Mouse (Mus musculus): ENCODE measurements around the gene Mrpl49. TPM values are rescaled to one million over a fixed set of nuclear protein-coding genes. Genes with fewer than 3 reads are reported as not detected.

Gene Mrpl49
- polyA plus RNA-seq, 1 experiment from 2014 or later: 58.5 TPM

DNA sequence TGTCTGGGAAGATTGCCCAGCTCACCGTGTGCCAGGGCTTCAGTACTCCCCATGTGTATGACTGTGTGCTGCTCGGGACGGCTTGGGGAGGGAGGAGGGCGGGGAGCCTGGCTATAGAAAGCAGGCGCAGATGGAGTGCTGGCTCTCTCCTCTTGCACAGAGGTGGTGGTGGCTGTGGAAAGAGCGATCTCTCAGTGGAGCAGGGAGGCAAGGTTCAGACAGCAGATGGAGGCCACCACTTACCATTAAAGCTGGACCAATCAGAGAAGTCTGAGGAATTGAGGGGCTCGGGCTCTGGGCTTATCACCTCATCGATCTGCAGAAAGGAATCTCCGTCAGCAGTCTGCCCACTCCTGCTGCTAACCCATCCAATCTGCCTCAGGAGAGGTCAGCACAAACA is 24.6 kb upstream of the Mrpl49 start, which contains the start of gene Gm28374:
Gene Gm28374, minus strand, starts transcription at position 101 of the 400 bp plus-strand sequence.
- Histone ChIP-seq H3K4me2 (no peak within 1 kb of the TSS), H3K9me3 (replicated peaks) (no peaks in the 10 kb centered on the region), H3K4me1 (replicated peaks) (peaks cover 17% of the 10 kb centered on the region), H3K4me3 (no peak within 1 kb of the TSS), H3K36me3 (peaks cover 32% of the 10 kb centered on the region), H3K9ac (no peak within 1 kb of the TSS), H3K27ac (ENCODE audit: poor library complexity, severe bottlenecking) (no peak within 1 kb of the TSS), H3K27me3 (replicated peaks) (no peaks in the 10 kb centered on the region)
- 83% methylated on average over 9 of the region's 9 CpGs for WGBS
- ATAC-seq (ENCODE audit: insufficient number of reproducible peaks, low FRiP score): no peak

DNA sequence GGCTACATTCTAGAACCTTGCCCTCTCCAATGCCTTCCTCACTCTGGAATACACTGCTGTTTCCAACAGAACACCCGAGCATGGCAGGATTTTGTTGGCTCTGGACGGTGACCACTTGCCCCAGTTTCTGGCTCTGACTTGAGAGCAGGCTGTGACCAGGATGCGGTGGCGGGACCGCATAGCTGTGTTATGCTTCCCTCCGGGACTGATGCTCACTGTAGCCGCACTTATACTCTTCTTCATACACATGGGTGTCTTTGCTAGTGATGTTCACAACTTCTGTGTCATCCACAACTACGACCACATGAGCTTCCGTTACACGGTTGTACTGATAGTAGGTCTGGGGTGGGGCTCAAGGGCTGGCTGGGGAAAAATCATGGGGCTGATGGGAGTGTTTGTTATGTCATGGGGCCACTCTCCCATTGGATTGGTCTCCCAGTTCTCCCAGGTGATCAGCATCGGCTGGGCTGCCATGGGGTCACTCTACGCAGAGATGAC is 22.4 kb upstream of the Mrpl49 start, which contains the start of gene Tmem262:
Gene Tmem262, plus strand, starts transcription at position 51 of the 498 bp plus-strand sequence.
- Histone ChIP-seq H3K36me3 (peaks cover 39% of the 10 kb centered on the region), H3K4me3 (no peak within 1 kb of the TSS), H3K4me1 (replicated peaks) (peaks cover 20% of the 10 kb centered on the region), H3K9me3 (replicated peaks) (no peaks in the 10 kb centered on the region), H3K27me3 (replicated peaks) (no peaks in the 10 kb centered on the region), H3K27ac (ENCODE audit: poor library complexity, severe bottlenecking) (no peak within 1 kb of the TSS), H3K9ac (no peak within 1 kb of the TSS), H3K4me2 (no peak within 1 kb of the TSS)
- no peak for ATAC-seq (ENCODE audit: insufficient number of reproducible peaks, low FRiP score)
- WGBS: 92% methylated on average over 12 of the region's 12 CpGs

DNA sequence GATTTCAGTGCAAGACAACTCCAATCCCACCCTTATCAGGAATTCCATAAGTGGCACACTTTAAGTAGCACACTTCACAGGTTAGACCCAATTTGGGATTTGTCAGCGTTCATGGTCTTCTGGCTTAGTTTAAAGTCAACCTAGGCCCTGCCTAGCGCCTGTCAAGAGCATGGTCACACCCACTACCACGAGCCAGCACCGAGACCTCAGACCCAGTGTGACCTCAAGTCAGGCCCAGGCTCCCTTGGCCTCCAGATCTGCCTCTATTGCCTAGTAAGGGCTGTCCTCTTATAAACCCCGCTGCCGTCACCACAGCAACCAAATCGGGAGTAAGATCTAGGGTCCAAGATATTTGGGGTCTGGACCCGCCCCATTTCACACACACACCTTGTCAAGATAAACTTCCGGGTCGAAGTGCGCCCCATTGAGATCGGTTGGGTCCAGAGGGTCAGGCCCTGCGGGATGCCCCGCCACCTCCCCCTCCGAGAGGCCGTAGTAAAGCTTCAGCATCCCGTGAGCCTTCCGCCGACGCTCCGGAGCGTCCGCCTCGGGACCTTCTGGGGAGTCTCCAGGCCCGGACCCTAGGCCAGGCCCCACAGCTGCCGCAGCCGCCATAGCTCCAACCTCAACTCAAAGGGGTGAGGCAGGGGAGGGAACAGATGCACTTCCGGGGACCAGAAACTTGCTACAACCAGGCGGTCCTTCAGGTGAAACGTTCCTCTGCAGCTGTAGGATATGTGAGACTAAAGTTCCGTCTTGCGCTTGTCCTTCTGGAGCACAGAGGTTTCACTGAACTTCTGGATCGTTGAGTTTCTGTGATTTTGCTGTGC is 19.2 kb upstream of the Mrpl49 start, which contains the start of gene Vps51:
Gene Vps51, minus strand, starts transcription at position 668 of the 830 bp plus-strand sequence.
- Histone ChIP-seq H3K27ac (ENCODE audit: poor library complexity, severe bottlenecking) (peak within 1 kb of the TSS; percentile 67), H3K9ac (peak within 1 kb of the TSS; percentile 79), H3K27me3 (replicated peaks) (no peaks in the 10 kb centered on the region), H3K36me3 (peaks cover 54% of the 10 kb centered on the region), H3K9me3 (replicated peaks) (no peaks in the 10 kb centered on the region), H3K4me3 (peak within 1 kb of the TSS; percentile 79), H3K4me1 (replicated peaks) (peaks cover 8% of the 10 kb centered on the region), H3K4me2 (peak within 1 kb of the TSS; percentile 85)
- ATAC-seq (ENCODE audit: insufficient number of reproducible peaks, low FRiP score): peak; percentile 79
- WGBS: 1% methylated on average over 33 of the region's 33 CpGs

DNA sequence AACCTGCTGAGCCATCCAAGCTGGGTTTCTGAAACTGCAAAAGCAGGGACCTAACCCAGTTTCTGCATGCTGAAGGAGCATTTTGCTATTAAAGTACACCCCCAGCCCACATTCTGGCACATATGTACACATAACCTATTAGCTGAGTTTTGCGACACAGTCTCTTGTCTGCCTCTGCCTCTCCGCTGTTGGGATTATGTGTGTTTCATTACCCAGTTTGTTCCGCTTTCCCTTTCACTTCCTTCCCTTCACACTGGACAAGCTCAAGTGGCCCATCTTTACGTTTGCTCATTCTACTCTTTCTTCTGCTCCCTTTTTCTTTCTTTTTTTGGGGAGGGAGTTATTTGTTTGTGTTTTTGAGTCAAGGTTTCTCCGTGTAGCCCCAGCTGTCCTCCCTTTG is 16.3 kb upstream of the Mrpl49 start:
- Histone ChIP-seq H3K4me2 (no peak overlapping the region), H3K36me3 (peaks cover 61% of the 10 kb centered on the region), H3K4me3 (no peak overlapping the region), H3K9ac (no peak overlapping the region), H3K27me3 (replicated peaks) (no peaks in the 10 kb centered on the region), H3K9me3 (replicated peaks) (no peaks in the 10 kb centered on the region), H3K4me1 (replicated peaks) (peaks cover 8% of the 10 kb centered on the region), H3K27ac (ENCODE audit: poor library complexity, severe bottlenecking) (no peak overlapping the region)
- no peak for ATAC-seq (ENCODE audit: insufficient number of reproducible peaks, low FRiP score)
- 87% methylated on average over 5 of the region's 5 CpGs for WGBS

DNA sequence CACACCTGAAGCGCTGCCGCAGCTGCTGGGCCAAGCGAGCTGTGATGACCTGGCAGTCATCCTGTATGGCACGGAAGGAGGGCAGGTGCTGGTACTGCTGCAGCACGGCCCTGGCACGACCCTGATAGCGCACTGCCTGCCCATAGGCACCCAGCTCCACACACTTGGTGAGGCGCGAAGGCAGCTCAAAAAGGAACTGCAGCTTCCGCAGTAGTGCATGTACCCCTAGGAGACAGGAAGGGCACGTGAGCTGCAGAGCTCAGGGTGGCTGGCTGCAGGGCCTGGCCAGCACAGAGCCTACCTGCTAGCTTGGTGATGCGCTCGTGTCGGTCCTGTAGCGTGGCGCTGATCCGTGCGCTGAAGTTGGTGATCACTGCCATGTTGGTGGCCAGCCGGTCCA is 13.7 kb upstream of the Mrpl49 start:
- Histone ChIP-seq H3K36me3 (peaks cover 66% of the 10 kb centered on the region), H3K27me3 (replicated peaks) (no peaks in the 10 kb centered on the region)

DNA sequence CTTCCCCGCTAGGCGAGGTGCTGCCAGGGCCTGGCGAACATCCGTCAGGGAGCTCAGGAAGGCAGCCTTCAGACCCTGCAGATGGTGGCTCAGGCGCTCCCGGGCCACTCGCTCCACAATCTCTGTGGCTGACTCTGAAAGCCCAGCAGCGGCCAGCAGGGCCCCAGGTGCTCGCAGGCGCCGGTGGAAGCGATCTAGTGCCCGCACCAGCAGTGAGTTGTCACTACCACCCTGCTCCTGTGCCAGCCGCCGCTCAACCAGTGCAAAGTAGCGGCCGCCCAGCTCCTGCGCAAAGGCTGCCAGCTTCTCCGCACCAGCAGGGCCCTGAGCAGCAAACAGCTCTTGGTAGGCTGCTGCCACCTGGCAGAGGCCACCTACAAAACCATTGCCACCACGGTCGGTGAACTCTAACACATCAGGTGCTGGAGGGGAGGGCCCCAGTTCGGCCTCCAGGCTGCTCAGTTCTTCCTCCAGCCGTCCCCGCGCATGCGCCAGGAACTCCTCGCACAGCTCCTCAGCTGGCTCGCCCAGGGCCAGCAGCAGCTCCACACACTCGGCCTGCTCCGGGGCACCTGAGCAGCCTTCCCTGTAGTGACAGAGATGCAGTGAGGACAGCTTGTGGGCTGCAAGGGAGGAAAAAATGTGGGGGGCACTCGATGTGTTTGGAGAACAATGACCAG is 13.1 kb upstream of the Mrpl49 start:
- H3K4me3 ChIP-seq: no peak overlapping the region
- 85% methylated on average over 31 of the region's 31 CpGs for WGBS
- no peaks in the 10 kb centered on the region for H3K9me3 ChIP-seq (replicated peaks)
- peaks cover 20% of the 10 kb centered on the region for H3K4me1 ChIP-seq (replicated peaks)
- ATAC-seq (ENCODE audit: insufficient number of reproducible peaks, low FRiP score): no peak
- no peak overlapping the region for H3K27ac ChIP-seq (ENCODE audit: poor library complexity, severe bottlenecking)
- peaks cover 62% of the 10 kb centered on the region for H3K36me3 ChIP-seq
- no peaks in the 10 kb centered on the region for H3K27me3 ChIP-seq (replicated peaks)
- H3K9ac ChIP-seq: no peak overlapping the region
- H3K4me2 ChIP-seq: no peak overlapping the region

More for the DNA sequence above, 13.7 kb upstream of the Mrpl49 start:
- H3K27ac ChIP-seq (ENCODE audit: poor library complexity, severe bottlenecking): no peak overlapping the region
- no peak overlapping the region for H3K4me2 ChIP-seq
- no peak overlapping the region for H3K4me3 ChIP-seq
- 87% methylated on average over 19 of the region's 19 CpGs for WGBS
- no peak for ATAC-seq (ENCODE audit: insufficient number of reproducible peaks, low FRiP score)
- peaks cover 22% of the 10 kb centered on the region for H3K4me1 ChIP-seq (replicated peaks)
- H3K9me3 ChIP-seq (replicated peaks): no peaks in the 10 kb centered on the region
- H3K9ac ChIP-seq: no peak overlapping the region

DNA sequence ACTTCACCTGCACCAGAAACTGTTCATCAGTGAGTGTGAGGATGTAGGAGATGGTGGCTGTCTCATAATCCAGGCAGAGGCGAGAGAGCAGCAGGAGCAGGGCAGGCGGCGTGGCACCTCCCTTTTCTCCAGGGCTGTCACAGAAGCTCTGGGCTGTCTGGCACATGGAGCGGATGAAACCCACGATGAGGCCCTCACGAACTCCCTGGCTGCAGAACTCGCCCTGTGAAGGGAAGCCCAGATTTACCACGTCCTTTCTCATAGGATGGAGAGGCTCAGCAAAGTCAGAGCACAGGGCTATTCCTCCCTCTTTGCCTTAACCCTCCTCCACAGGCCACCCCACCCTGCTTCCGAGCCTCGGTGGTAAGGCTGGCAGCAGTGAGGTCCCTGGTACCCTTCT is 12.3 kb upstream of the Mrpl49 start:
- no peak overlapping the region for H3K9ac ChIP-seq
- H3K4me2 ChIP-seq: no peak overlapping the region
- H3K4me1 ChIP-seq (replicated peaks): peaks cover 20% of the 10 kb centered on the region
- no peak overlapping the region for H3K4me3 ChIP-seq
- H3K27me3 ChIP-seq (replicated peaks): no peaks in the 10 kb centered on the region
- H3K27ac ChIP-seq (ENCODE audit: poor library complexity, severe bottlenecking): no peak overlapping the region
- no peaks in the 10 kb centered on the region for H3K9me3 ChIP-seq (replicated peaks)
- H3K36me3 ChIP-seq: peaks cover 53% of the 10 kb centered on the region
- 90% methylated on average over 10 of the region's 10 CpGs for WGBS
- no peak for ATAC-seq (ENCODE audit: insufficient number of reproducible peaks, low FRiP score)

DNA sequence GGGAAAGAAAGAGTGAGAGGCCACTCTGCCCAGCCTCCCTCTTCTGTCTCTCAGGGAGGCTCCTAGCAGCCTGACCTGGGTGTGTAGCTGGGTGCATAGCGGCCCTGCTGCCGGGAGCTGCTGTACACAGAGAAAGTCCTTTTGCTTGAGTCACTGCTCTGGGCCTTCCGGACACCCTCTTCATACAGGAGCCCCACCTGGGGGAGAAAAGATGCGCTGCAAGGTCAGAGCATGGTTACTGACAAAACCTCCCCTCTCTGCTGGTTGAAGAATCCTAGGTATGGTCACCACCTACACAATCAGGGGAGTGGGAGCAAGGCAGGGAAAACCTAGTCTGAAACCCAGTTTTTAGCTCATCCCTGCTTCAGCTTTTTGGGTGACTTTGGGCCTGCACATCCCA is 11.4 kb upstream of the Mrpl49 start:
- H3K4me3 ChIP-seq: no peak overlapping the region
- no peak overlapping the region for H3K27ac ChIP-seq (ENCODE audit: poor library complexity, severe bottlenecking)
- ATAC-seq (ENCODE audit: insufficient number of reproducible peaks, low FRiP score): no peak
- peaks cover 20% of the 10 kb centered on the region for H3K4me1 ChIP-seq (replicated peaks)
- WGBS: 77% methylated on average over 4 of the region's 4 CpGs
- H3K9me3 ChIP-seq (replicated peaks): no peaks in the 10 kb centered on the region
- no peaks in the 10 kb centered on the region for H3K27me3 ChIP-seq (replicated peaks)
- H3K4me2 ChIP-seq: no peak overlapping the region
- H3K36me3 ChIP-seq: peaks cover 46% of the 10 kb centered on the region
- H3K9ac ChIP-seq: no peak overlapping the region

DNA sequence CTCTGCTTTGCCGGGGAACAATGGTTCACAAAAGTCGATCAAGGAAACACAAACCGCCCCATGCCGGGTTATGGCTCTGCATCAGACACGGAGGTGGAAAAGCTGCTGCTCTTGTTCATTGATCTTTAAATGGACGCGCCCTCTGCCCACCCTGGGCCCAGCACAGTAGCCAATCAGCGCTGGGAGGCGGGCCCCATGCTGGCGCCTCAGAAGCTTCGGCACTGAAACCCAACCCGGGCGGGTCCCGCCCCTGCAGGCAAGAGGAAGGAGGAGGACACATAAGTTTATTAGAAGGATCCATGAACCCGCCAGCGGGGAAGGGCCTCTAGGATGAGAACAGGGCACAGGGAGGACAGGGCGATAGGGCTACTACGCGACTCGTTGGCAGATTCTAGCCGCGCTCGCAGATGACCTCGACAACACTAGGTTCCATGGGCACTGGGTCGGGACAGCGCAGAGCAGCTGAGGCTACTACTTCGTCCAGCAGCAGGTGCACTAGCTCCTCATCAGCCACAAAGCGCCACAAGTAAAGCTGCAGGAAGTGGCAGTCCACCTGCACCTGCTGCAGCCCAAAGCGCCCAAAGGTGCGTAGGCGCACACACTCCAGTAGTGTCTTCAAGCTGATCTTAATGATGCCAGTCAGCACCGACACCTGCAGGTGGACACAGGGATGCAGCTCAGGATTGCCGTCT is 10.3 kb upstream of the Mrpl49 start, which contains the start of gene Tm7sf2:
Gene Tm7sf2, minus strand, starts transcription at position 650 of the 692 bp plus-strand sequence.
- Histone ChIP-seq H3K27ac (ENCODE audit: poor library complexity, severe bottlenecking) (peak within 1 kb of the TSS; percentile 30; the same call in 1 of the 2 replicates), H3K9ac (peak within 1 kb of the TSS; percentile 74), H3K4me2 (peak within 1 kb of the TSS; percentile 96), H3K4me3 (peak within 1 kb of the TSS; percentile 49), H3K27me3 (replicated peaks) (no peaks in the 10 kb centered on the region), H3K9me3 (replicated peaks) (no peaks in the 10 kb centered on the region), H3K4me1 (replicated peaks) (peaks cover 23% of the 10 kb centered on the region), H3K36me3 (peaks cover 37% of the 10 kb centered on the region)
- peak; percentile 90 for ATAC-seq (ENCODE audit: insufficient number of reproducible peaks, low FRiP score)
- WGBS: 12% methylated on average over 33 of the region's 33 CpGs

DNA sequence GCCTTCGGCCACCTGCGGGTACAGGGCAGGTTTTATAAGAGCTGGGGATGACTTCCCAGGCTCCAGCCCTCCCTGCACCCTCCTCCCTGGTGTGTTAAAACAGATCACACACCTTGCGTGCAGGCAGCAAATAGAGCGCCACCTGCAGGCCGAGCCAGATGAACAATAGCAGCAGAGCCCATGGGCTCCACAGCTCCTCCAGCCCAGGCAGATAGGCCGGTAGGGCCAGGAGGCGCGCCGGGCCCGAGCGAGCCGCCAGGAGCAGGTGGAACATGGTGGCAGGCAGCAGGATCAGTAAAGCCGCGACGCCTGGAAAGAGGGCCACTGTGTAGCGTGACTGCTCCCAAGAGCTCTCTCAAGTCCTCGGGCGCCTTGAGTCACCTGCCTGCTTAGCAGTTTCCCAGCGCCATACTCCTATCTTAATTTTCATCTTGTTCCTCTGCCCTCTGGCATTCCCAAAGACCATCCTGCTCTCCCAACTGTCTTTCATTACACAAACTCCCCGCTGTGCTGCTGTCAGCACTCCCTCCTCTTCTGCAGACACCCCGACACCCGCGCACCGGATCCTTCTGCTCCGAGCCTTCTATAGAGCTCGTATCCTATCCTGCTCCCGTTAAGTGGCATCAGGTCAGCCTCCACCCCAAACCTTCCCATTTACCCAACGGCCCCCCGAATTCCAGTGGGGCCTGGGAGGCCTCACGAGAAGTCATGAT is 9.6 kb upstream of the Mrpl49 start:
- peak overlapping the region; percentile 49 for H3K4me3 ChIP-seq
- under 1% methylated on average over 30 of the region's 30 CpGs for WGBS
- H3K9me3 ChIP-seq (replicated peaks): no peaks in the 10 kb centered on the region
- peaks cover 33% of the 10 kb centered on the region for H3K36me3 ChIP-seq
- H3K27ac ChIP-seq (ENCODE audit: poor library complexity, severe bottlenecking): peak overlapping the region; percentile 30; the same call in 1 of the 2 replicates
- peak overlapping the region; percentile 96 for H3K4me2 ChIP-seq
- no peaks in the 10 kb centered on the region for H3K27me3 ChIP-seq (replicated peaks)
- H3K9ac ChIP-seq: peak overlapping the region; percentile 74
- peak; percentile 69 for ATAC-seq (ENCODE audit: insufficient number of reproducible peaks, low FRiP score)
- H3K4me1 ChIP-seq (replicated peaks): peaks cover 30% of the 10 kb centered on the region

Measured in heart, embryonic 12.5 days (tissue).